Mouse (Mus musculus): ENCODE results near the gene Ifit1bl2.
"Not testable (repeated sequence)": the region's sequence is repeated elsewhere in the genome, so short reads cannot be mapped to it uniquely, and the experiment has no call there.

DNA sequence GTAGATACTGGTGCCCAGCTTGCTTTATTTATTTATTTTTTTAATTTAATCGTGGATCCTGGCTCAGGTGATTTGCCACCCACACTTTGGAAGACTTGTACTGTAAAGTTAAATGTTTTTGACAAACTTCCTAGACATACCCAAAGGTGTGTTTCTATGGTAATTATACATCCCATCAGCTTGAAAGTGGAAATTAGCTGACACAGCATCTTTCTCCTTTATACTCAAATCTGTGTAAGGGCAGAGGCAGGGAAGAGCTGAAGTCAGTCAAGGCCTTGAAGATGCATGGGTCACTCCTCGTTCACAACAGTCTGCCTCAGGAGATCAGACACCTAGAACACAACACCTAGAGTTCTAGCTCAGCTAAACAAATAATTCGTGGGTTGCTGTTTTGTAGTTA lies 30.4 kb downstream of the Ifit1bl2 start:
- TF ChIP-seq CTCF (IDR thresholded peaks at IDR 0.05; ENCODE audit: insufficient read depth, low read length); POLR2A (IDR thresholded peaks at IDR 0.05; ENCODE audit: borderline replicate concordance, extremely low read depth, low read depth, low read length): not testable (repeated sequence)

Data from lung, adult 2 months (tissue).